Mouse (Mus musculus) splenic B cell, adult 2 months (primary cell): ENCODE results near the gene Casp9.
"Not testable (repeated sequence)": the region's sequence is repeated elsewhere in the genome, so short reads cannot be mapped to it uniquely, and the experiment has no call there.

Experiments used
- DNase-seq: peaks from one replicate; pipeline ENCODE4 v3.0.0-alpha.2; 2011; ENCODE audit warnings: low read depth, low spot score
- H3K27me3 ChIP-seq: 2 replicates; pipeline ENCODE4 v1.6.1; 2012; ENCODE audit warnings: mild to moderate bottlenecking, low read length, moderate library complexity, mixed read lengths; ENCODE audit not compliant: control insufficient read depth, poor library complexity, insufficient read depth, severe bottlenecking
- H3K36me3 ChIP-seq: 2 replicates; pipeline ENCODE4 v1.6.1; 2012; ENCODE audit warnings: mild to moderate bottlenecking, low read length, moderate library complexity, mixed read lengths; ENCODE audit not compliant: control insufficient read depth, poor library complexity, insufficient read depth, severe bottlenecking

Gene Casp9

GRCm38 (mm10) chr4:141766668-141767352, 26.6 kb upstream of the Casp9 start:
- Histone ChIP-seq H3K36me3 (peaks cover 7% of the 10 kb centered on the region), H3K27me3 (no peaks in the 10 kb centered on the region)
- no peak for DNase-seq

- no peak for DNase-seq
- H3K36me3 ChIP-seq = peaks cover 7% of the 10 kb centered on the region
- H3K27me3 ChIP-seq = no peaks in the 10 kb centered on the region
Measured at GRCm38 (mm10) chr4:141767353-141768036, 25.9 kb upstream of the Casp9 start.

GRCm38 (mm10) chr4:141769501-141770160, 23.8 kb upstream of the Casp9 start:
- no peak for DNase-seq
- Histone ChIP-seq H3K27me3 (no peaks in the 10 kb centered on the region), H3K36me3 (peaks cover 5% of the 10 kb centered on the region)

GRCm38 (mm10) chr4:141771823-141772222, 21.6 kb upstream of the Casp9 start:
- peaks cover 7% of the 10 kb centered on the region for H3K36me3 ChIP-seq
- H3K27me3 ChIP-seq = no peaks in the 10 kb centered on the region
- no peak for DNase-seq

GRCm38 (mm10) chr4:141773019-141773418, 20.4 kb upstream of the Casp9 start:
- H3K36me3 ChIP-seq, DNase-seq, H3K27me3 ChIP-seq: not testable (repeated sequence)

GRCm38 (mm10) chr4:141779828-141780227, 13.6 kb upstream of the Casp9 start:
- no peaks in the 10 kb centered on the region for H3K27me3 ChIP-seq
- H3K36me3 ChIP-seq = peaks cover 19% of the 10 kb centered on the region; the same call in 1 of the 2 replicates
- no peak for DNase-seq

GRCm38 (mm10) chr4:141781201-141781985, 12.0 kb upstream of the Casp9 start:
- no peaks in the 10 kb centered on the region for H3K27me3 ChIP-seq
- no peak for DNase-seq
- peaks cover 17% of the 10 kb centered on the region; the same call in 1 of the 2 replicates for H3K36me3 ChIP-seq

- Histone ChIP-seq H3K27me3 (no peaks in the 10 kb centered on the region), H3K36me3 (peaks cover 5% of the 10 kb centered on the region; the same call in 1 of the 2 replicates)
- no peak for DNase-seq
Measured at GRCm38 (mm10) chr4:141784835-141785234, 8.6 kb upstream of the Casp9 start.

GRCm38 (mm10) chr4:141786141-141786540, 7.3 kb upstream of the Casp9 start:
- no peak for DNase-seq
- no peaks in the 10 kb centered on the region; the same call in 1 of the 2 replicates for H3K36me3 ChIP-seq

GRCm38 (mm10) chr4:141787046-141787445, 6.4 kb upstream of the Casp9 start:
- Histone ChIP-seq H3K27me3 (no peaks in the 10 kb centered on the region), H3K36me3 (no peaks in the 10 kb centered on the region; the same call in 1 of the 2 replicates)
- no peak for DNase-seq

More at GRCm38 (mm10) chr4:141786141-141786540, 7.3 kb upstream of the Casp9 start:
- H3K27me3 ChIP-seq = no peaks in the 10 kb centered on the region

- Histone ChIP-seq H3K27me3 (no peaks in the 10 kb centered on the region), H3K36me3 (no peaks in the 10 kb centered on the region; the same call in 1 of the 2 replicates)
- DNase-seq = no peak
Measured at GRCm38 (mm10) chr4:141787462-141787861, 6.0 kb upstream of the Casp9 start.

- Histone ChIP-seq H3K27me3 (no peaks in the 10 kb centered on the region), H3K36me3 (no peaks in the 10 kb centered on the region; the same call in 1 of the 2 replicates)
- DNase-seq = peak; percentile 33
Measured at GRCm38 (mm10) chr4:141789564-141790218, 3.7 kb upstream of the Casp9 start.

GRCm38 (mm10) chr4:141790524-141790990, 2.9 kb upstream of the Casp9 start, which contains the start of gene Dnajc16:
Gene Dnajc16 (minus strand): TSS chr4:141790931.
- Histone ChIP-seq H3K36me3 (no peaks in the 10 kb centered on the region; the same call in 1 of the 2 replicates), H3K27me3 (no peaks in the 10 kb centered on the region)
- peak; percentile 99 for DNase-seq

GRCm38 (mm10) chr4:141791486-141791885, 1.9 kb upstream of the Casp9 start:
- no peak for DNase-seq
- Histone ChIP-seq H3K27me3 (no peaks in the 10 kb centered on the region), H3K36me3 (no peaks in the 10 kb centered on the region; the same call in 1 of the 2 replicates)
